Mouse (Mus musculus) cerebellum, adult 11-12 months (tissue): ENCODE measurements around the gene Wnt5a.

ENCODE experiments used
- DNase-seq: peaks from one replicate; pipeline ENCODE4 v3.0.0; 2022

Gene Wnt5a

GRCm38 (mm10) chr14:28504101-28505050 is at the start of gene Wnt5a:
Wnt5a (plus strand) TSS chr14:28504750.
- no peak for DNase-seq

GRCm38 (mm10) chr14:28456372-28457076 is 48.0 kb upstream of the Wnt5a start:
- DNase-seq: no peak

GRCm38 (mm10) chr14:28457428-28457827 is 47.1 kb upstream of the Wnt5a start:
- DNase-seq: no peak

- no peak for DNase-seq
Observed at GRCm38 (mm10) chr14:28467956-28468355, 36.6 kb upstream of the Wnt5a start.

- no peak for DNase-seq
Observed at GRCm38 (mm10) chr14:28469696-28470095, 34.9 kb upstream of the Wnt5a start.

DNA sequence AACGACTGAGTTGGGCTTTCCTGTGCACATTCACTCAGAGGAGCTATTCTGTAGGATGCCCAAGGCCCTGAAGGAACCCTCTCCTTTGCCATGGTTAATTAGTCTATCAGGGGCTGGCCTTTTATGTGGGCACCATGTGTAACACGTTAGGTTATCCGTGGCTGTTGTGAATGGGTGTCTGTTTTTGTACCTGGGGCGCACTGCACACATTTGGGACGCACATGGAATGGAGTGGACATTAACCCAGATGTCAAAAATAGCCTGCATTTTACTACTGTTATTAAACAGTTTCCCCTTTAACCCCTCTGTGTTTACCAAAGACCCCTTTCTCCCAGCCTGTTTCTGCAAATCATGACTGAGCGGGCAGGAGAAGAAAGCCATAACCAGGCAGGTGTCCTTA is 34.3 kb upstream of the Wnt5a start:
- DNase-seq: no peak

DNA sequence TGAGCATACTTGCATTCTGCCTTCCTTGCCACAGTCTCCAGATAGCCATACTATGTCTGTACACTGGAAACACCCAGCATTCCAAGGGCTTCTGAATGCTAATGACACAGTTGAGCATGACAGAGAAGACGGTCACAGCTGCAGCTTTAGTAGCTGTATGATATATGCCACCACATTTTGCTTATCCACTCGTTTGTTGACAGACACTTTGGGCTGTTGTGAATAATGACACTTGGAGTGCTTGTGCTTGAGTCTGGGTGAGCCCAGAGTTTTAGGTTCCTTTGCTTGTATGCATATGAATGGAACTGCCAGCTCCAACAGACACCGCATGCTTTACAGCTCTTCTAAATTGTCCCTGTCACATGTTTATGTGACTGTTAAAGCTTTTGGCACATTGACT is 29.5 kb upstream of the Wnt5a start:
- DNase-seq: no peak

DNA sequence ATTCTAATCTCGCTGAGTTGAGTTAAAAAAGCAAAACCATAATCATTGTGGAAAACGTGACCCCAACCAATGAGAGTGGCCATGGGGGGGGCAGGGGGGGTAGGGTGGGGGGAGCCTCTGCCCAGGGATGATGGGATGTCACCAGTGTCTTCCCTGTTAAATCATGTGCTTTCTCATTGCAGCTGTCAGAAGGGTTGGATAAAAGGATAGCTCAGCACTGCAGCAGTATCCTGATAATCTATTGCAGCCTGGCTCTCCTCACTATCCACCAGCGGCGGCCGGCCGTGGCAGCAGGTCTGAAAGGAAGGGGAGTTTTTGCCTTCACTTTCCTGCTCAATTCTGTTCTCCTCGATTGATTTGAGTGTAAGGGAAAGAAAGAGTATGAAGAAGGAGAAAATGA is 29.1 kb upstream of the Wnt5a start:
- DNase-seq: no peak

DNA sequence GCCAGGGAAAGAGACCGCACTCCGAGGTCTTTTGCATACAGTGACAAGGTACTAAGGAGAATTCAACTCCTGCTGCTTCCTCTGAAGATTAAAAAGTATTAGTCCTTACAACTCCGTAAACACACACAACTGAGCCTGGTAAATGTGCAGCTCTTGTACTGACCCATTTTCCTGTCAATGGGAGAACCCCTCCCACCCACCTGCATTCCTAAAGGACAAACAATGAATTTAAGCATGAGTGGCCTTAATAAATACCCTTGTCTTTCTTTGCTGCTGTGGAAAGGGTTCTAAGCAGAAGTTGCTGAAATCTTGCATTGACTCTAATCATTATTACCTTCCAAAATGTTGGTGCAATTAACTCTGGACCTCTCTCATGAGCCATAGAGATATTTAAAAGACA is 27.8 kb upstream of the Wnt5a start:
- no peak for DNase-seq

- no peak for DNase-seq
Observed at GRCm38 (mm10) chr14:28480866-28481265, 23.7 kb upstream of the Wnt5a start.

GRCm38 (mm10) chr14:28493806-28494205 is 10.7 kb upstream of the Wnt5a start:
- no peak for DNase-seq

- DNase-seq: no peak
Observed at GRCm38 (mm10) chr14:28494273-28494672, 10.3 kb upstream of the Wnt5a start.

- DNase-seq: no peak
Observed at GRCm38 (mm10) chr14:28501216-28501878, 3.2 kb upstream of the Wnt5a start.

- no peak for DNase-seq
Observed at GRCm38 (mm10) chr14:28503276-28503675, 1.3 kb upstream of the Wnt5a start.

DNA sequence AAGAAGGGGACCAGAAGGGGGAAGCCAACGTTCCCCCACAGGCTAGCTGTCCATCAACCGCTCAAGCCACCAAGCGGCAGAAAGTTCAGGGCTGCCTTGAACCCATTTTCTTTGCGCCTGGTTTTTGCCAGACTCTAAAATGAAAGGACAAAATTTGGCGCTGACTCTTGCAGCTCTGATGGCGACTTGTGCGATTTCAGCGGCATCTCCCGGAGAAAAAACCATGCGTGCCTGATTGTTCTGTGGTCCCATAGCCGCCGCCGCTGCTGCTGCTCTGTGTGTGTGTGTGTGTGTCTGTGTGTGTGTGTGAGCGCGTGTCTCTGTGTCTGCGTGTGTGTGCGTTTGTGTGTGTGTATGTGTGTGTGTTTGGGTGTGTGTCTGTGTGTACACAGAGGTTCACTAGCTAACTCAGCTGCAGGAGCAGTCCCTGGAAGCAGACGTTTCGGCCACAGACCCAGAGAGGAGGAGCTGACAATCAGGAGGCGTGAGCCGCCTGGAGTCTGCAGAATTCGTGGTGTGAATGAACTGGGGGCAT is 568 bp downstream of the Wnt5a start:
- DNase-seq: no peak

DNA sequence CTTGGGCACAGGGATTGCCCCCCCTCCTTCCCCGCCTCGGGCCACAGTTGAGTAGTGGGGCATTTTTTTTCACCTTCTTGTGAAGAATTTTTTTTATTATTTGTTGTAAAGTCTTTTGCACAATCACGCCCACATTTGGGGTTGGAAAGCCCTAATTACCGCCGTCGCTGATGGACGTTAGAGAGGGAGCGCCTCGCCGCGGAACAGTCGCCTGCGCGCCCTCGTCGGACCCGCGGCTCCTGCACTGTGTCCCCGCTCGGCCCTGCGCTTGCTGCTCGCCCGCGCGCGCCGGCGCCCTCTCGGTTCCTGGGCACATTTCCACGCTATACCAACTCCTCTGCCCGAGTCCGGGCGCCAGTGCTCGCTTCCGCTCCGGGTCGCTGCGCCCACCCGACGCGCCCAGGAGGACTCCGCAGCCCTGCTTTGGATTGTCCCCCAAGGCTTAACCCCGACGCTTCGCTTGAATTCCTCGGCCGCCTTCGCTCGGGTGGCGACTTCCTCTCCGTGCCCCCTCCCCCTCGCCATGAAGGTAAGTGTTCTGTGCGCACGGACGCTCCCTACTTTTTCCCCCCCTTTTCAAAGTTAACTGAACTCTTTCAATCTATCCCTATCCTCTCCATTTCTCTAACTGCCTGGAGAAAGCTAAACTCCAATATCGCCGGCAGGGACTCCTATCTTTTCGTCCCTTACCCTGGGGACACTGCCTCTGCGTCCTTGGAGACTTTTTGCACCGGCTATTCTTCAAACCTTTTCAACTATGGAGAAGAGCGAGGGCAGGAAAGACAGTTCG is 1.2 kb downstream of the Wnt5a start:
- no peak for DNase-seq

GRCm38 (mm10) chr14:28506376-28506831 is 1.9 kb downstream of the Wnt5a start:
- DNase-seq: no peak

- no peak for DNase-seq
Observed at GRCm38 (mm10) chr14:28507011-28507410, 2.5 kb downstream of the Wnt5a start.

- no peak for DNase-seq
Observed at GRCm38 (mm10) chr14:28507471-28507870, 2.9 kb downstream of the Wnt5a start.

GRCm38 (mm10) chr14:28508288-28509258 is 4.0 kb downstream of the Wnt5a start:
- no peak for DNase-seq
